Mouse (Mus musculus): Measurements from ENCODE around the gene Dnmt3l.
"Not testable (repeated sequence)": the region's sequence is repeated elsewhere in the genome, so short reads cannot be mapped to it uniquely, and the experiment has no call there.

Gene Dnmt3l

GRCm38 (mm10) chr10:78084073-78084472 lies 42.3 kb downstream of the Dnmt3l start:
- DNase-seq (ENCODE audit: low spot score in 2 of 2), result no peak

- DNase-seq (ENCODE audit: low spot score in 2 of 2), result no peak
These were observed 44.0 kb downstream of the Dnmt3l start for GRCm38 (mm10) chr10:78085711-78086110.

- DNase-seq (ENCODE audit: low spot score in 2 of 2), result no peak
These were observed 44.8 kb downstream of the Dnmt3l start for GRCm38 (mm10) chr10:78086444-78087061.

- DNase-seq (ENCODE audit: low spot score in 2 of 2), result peak in 1 of 2 experiments; percentile 18
These were observed 45.4 kb downstream of the Dnmt3l start for GRCm38 (mm10) chr10:78087101-78087511.

GRCm38 (mm10) chr10:78090246-78090645 lies 48.5 kb downstream of the Dnmt3l start:
- DNase-seq (ENCODE audit: low spot score in 2 of 2), result no peak

- DNase-seq (ENCODE audit: low spot score in 2 of 2), result no peak
These were observed 49.2 kb downstream of the Dnmt3l start for GRCm38 (mm10) chr10:78090706-78091491.

GRCm38 (mm10) chr10:78091865-78092724 lies 50.3 kb downstream of the Dnmt3l start:
- DNase-seq (ENCODE audit: low spot score in 2 of 2), result no peak

DNA sequence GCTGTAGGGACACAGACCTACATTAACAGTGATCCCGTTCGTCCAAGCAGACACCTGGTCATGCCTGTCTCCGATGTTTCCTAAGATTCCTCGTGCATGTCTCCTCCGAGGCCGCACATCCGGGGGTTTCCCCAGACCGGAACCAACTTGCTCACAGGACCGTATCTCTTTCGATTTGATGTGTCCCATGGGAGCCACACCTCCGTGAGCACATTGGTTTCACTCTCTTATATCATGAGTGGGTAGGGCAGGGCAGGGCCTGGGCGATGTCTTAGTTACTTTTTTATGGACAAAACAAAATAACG lies 50.9 kb downstream of the Dnmt3l start:
- DNase-seq (ENCODE audit: low spot score in 2 of 2), result no peak

DNA sequence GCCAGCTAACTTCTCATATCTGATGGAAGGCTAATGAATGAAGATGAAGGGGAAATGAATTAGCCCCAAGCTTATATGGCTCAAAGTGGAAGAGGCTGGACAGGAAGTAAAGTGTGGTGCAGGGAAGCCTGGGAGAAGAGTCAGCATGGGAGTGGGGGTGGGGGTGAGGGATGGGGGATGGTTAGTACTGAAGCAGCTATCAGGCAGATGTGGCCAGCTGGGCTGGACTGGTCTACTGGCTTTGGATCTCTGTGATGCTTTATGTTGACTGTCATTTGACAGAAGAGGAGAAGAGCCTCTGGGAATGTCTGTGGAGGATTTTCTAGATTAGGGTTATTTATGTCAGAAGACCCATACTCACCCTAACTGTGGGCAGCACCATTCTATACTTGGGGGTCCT lies 53.5 kb downstream of the Dnmt3l start:
- no peak for DNase-seq (ENCODE audit: low spot score in 2 of 2)

DNA sequence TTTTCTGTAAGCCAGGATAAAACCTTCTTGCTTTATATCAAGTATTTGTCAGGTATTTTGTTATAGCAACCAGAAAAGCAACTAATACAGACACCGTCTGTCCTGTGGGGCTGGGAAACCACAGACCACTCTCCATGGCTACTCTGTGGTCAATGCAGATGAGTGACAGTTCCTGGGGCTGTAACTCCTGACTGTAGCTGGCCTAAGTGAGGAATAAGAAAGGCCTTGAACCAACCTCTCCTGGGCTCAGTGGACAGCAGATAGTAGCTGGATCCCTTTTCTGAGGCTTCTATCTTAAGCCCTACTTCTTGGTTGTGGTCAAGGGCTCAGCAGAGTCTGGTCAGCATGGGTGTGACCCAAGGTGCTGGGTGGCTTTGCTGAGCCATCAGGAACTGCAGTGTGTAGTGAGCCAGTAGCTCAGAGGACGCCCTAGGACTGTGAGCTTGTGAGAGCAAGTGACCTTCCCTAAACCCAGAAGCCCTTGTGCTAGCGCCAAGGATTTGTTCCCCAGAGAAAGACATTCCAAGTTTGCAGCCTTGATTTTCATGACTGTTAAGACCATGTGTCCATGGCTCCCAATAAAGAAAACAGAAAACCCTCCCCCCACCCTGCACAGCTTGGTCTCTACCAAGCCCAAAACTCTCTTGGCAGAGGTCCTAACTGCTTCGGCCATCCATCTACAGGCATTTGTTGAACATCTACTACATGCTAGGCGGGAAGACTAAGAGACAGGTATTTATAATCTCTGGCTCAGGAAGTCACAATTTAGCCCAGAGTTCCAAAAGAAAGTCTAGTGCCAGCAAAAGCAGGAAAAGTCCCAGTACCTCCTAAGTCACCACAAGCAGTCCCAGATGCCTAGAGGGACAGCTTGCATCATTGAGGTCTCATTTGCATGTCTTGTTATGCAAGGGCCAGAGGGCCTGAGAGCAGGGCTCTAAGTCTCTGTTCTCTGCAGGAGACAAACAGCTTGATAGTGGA lies 54.5 kb downstream of the Dnmt3l start:
- DNase-seq (ENCODE audit: low spot score in 2 of 2), result no peak

GRCm38 (mm10) chr10:78099860-78100259 lies 58.1 kb downstream of the Dnmt3l start:
- DNase-seq (ENCODE audit: low spot score in 2 of 2), result not testable (repeated sequence)

- DNase-seq (ENCODE audit: low spot score in 2 of 2), result no peak
These were observed 59.4 kb downstream of the Dnmt3l start for GRCm38 (mm10) chr10:78100989-78101780.

- DNase-seq (ENCODE audit: low spot score in 2 of 2), result no peak
These were observed 63.1 kb downstream of the Dnmt3l start for GRCm38 (mm10) chr10:78104555-78105490.

DNA sequence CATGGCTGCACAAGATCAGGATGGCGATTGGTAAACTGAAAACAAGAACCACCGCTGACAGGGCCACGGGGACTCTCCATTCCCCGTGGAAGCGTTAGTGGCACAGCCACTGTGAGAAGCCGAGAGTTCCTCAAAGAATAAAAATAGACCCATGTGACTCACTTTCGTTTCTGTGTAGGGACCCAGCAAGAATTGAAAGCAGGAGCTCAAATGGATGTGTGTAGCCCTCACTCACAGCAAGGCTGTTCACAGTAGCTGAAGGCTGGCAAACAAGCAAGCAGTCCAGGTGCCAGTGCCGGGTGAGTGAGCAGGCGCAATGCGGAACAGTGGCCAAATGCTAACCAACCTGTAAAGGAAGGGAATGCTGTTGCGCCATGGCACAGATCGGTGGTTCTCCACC lies 63.8 kb downstream of the Dnmt3l start:
- DNase-seq (ENCODE audit: low spot score in 2 of 2), result no peak
